Mouse (Mus musculus): ENCODE measurements around the gene Qrfpr. TPM values are rescaled to one million over a fixed set of nuclear protein-coding genes. Genes with fewer than 3 reads are reported as not detected.

Qrfpr gene
- total RNA-seq (2017): not detected in 3 replicates

DNA sequence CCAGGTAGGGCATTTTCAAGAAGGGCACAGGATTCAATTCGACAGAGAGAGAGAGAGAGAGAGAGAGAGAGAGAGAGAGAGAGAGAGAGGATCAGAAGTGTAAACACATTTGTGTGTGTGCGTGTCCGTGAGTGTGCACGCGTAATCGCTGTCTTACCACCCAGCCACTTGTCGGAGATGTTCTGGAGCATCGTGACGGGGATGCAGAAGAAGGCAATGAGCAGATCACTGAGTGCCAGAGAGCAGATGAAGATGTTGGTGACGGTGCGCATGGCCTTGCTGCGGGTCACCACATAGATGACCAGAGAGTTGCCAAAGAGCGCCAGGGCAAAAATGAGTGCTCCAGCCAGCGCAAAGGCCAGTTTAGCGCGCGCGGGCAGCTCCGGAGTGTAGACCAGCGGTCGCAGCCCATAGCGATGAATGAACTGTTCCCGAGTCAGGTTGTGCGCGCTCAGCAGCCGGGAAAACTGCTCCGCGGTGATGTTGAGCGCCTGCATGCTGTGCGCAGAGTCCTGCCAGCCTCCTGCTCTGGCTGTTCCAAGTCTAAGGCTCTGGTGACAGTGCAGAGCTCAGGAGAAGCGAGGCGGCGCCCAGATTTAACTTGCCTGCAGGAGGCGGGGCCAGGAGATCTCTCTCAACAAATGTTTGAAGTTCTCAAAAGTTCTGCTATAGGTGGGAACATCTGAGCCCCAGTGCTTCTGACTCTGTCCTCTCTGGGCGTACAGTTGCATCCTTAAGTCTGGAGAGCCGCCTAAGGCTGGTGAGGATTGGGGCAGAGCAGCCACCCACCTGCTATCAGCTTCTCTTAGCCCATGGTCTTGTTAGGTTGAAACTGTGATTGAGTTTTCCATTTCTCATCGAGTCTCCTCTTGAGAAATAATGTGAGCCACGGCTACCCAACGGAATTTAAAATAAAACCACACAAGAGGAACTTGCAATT lies at the start of gene Qrfpr:
Gene Qrfpr, minus strand, starts transcription at position 571 of the 940 bp plus-strand sequence.
- ATAC-seq (replicated peaks; ENCODE audit: insufficient number of reproducible peaks, low FRiP score, low TSS enrichment, poor library complexity, severe bottlenecking): no peak

- ATAC-seq (replicated peaks; ENCODE audit: insufficient number of reproducible peaks, low FRiP score, low TSS enrichment, poor library complexity, severe bottlenecking): no peak
Measured at GRCm38 (mm10) chr3:36263873-36264272, 41.8 kb upstream of the Qrfpr start.

DNA sequence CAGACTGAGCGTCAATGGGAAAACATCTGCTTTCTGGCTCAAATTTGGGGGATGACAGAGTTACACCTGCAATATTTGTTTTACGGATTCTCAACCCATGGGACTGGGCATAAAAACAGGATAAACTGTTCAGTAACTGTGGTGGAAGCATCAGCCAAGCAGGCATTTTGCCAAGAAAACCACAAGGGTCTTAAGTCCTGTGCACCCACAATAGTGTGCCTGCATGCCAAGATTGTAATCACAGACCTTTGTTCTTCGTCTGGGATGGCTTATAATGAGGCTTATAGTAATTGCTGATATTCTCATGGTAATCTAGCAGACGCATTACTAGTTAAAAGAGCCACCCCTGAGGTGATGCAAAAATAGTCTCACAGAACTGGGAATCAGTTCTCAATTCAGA lies 41.2 kb upstream of the Qrfpr start:
- no peak for ATAC-seq (replicated peaks; ENCODE audit: insufficient number of reproducible peaks, low FRiP score, low TSS enrichment, poor library complexity, severe bottlenecking)

- ATAC-seq (replicated peaks; ENCODE audit: insufficient number of reproducible peaks, low FRiP score, low TSS enrichment, poor library complexity, severe bottlenecking): no peak
Measured at GRCm38 (mm10) chr3:36250585-36250984, 28.5 kb upstream of the Qrfpr start.

DNA sequence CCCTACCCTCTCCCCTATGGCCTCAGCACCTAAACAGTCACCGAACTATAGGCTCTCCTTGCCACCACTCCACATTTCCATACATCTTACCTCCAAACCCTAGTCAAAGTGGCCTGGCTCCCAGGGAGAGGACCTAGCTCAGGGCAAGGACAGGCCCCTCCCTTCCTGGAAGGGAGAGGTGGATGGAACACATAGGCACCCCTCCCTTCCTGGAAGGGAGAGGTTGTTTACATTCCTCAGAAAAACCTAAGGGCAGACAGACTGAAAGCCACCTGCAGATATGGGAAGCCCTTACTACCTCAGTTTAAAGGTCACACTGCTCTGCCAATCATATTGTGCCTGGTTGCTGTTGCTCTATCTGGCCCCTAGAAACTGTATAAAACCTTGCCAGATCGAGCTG lies 26.3 kb upstream of the Qrfpr start:
- ATAC-seq (replicated peaks; ENCODE audit: insufficient number of reproducible peaks, low FRiP score, low TSS enrichment, poor library complexity, severe bottlenecking): no peak

DNA sequence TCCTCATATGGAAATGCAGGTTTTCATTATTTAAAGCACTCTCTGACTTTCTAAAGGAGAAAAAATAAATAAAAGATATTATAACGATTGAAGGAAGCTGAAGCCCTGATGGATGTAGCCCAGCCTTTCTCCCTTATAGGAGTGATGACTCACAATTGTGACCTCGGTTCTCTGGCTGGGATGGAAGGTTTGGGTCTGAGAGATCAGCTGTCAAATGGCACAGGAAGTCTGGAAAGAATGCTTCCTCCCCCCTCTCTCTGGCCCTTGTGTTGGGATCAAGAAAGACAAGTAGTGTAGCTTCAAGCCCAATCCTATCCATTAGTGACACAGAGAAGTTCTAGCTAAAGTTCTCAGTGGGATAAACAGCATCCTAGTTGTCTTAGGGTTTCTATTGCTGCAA lies 7.8 kb upstream of the Qrfpr start:
- no peak for ATAC-seq (replicated peaks; ENCODE audit: insufficient number of reproducible peaks, low FRiP score, low TSS enrichment, poor library complexity, severe bottlenecking)

DNA sequence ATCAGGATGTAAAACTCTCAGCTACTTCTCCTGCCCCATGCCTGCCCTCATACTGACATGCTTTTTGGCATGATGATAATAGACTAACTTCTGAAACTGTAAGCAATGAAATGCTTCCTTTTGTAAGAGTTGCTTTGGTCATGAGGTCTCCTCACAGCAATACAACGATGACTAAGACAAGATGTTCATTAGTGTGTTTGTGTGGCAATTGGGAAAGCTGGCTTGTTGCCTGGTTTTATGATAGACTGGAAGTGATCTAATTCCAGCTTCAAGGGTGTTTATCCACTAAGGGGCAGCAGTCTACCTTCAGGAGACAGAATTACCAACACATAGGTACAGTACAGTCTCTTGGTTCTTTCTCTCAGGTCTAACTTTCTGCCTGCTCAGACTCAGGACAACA lies 5.1 kb upstream of the Qrfpr start:
- ATAC-seq (replicated peaks; ENCODE audit: insufficient number of reproducible peaks, low FRiP score, low TSS enrichment, poor library complexity, severe bottlenecking): no peak

- no peak for ATAC-seq (replicated peaks; ENCODE audit: insufficient number of reproducible peaks, low FRiP score, low TSS enrichment, poor library complexity, severe bottlenecking)
Measured at GRCm38 (mm10) chr3:36223361-36223760, 1.2 kb upstream of the Qrfpr start.

GRCm38 (mm10) chr3:36212758-36213157 lies 9.4 kb downstream of the Qrfpr start:
- ATAC-seq (replicated peaks; ENCODE audit: insufficient number of reproducible peaks, low FRiP score, low TSS enrichment, poor library complexity, severe bottlenecking): no peak

- no peak for ATAC-seq (replicated peaks; ENCODE audit: insufficient number of reproducible peaks, low FRiP score, low TSS enrichment, poor library complexity, severe bottlenecking)
Measured at GRCm38 (mm10) chr3:36210939-36211338, 11.2 kb downstream of the Qrfpr start.

DNA sequence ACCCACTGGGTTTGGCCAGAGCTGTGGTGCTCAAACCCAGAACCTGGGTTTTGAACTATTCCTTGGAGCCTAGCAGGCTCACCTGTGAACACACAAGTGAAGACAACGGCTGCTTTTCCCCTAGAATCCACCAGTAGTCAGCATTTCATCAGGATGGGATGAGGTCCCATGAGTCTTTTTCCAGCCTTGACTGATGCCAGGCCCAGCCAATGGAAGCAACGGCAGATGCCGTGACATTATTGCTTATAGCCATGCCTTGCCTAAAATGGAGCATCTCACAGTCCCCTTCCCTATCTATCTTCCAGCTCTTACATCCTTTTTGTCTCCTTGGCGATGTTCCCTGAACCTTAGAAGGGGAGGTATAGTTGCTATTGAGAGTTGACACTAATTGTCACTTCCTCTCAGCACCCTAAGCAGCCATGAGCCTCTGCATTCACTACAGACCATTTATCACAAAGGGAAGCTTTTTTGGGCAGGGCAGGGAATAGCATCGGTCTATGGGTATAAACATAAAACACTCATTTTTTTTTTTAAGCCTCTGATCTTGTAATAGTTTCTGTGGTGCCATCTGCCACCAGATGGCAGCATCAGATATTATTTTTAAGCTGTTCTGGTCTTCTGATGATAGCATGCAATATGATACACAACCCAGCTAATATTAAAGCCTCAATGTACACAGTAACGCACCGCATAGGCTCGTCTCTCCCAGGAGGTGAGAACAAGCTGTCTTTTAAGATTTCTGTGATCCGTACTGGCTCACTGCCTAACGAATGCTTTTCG lies 12.1 kb downstream of the Qrfpr start:
- ATAC-seq (replicated peaks; ENCODE audit: insufficient number of reproducible peaks, low FRiP score, low TSS enrichment, poor library complexity, severe bottlenecking): no peak

GRCm38 (mm10) chr3:36207520-36208264 lies 14.4 kb downstream of the Qrfpr start:
- ATAC-seq (replicated peaks; ENCODE audit: insufficient number of reproducible peaks, low FRiP score, low TSS enrichment, poor library complexity, severe bottlenecking): no peak

GRCm38 (mm10) chr3:36202932-36203331 lies 19.2 kb downstream of the Qrfpr start:
- ATAC-seq (replicated peaks; ENCODE audit: insufficient number of reproducible peaks, low FRiP score, low TSS enrichment, poor library complexity, severe bottlenecking): no peak

- no peak for ATAC-seq (replicated peaks; ENCODE audit: insufficient number of reproducible peaks, low FRiP score, low TSS enrichment, poor library complexity, severe bottlenecking)
Measured at GRCm38 (mm10) chr3:36201098-36201497, 21.0 kb downstream of the Qrfpr start.

- ATAC-seq (replicated peaks; ENCODE audit: insufficient number of reproducible peaks, low FRiP score, low TSS enrichment, poor library complexity, severe bottlenecking): no peak
Measured at GRCm38 (mm10) chr3:36189243-36189642, 32.9 kb downstream of the Qrfpr start.

DNA sequence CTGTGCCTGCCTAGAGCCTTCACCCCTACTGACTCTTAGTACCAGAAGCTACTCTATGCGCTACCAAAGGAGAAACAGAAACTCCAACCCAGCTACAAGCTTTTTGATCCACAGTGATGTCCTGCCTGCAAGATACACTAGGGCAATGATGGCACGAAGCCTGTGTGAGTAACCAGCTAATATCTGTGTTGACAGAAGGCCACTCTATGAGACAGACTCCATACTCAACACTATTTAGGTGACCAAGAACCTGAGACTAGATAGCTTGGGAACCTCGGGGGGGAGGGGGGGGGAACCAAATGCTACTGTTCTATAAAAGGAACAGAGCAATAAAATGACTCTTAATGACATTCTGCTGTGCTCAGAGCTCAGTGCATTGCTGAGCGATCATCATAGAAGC lies 35.6 kb downstream of the Qrfpr start:
- no peak for ATAC-seq (replicated peaks; ENCODE audit: insufficient number of reproducible peaks, low FRiP score, low TSS enrichment, poor library complexity, severe bottlenecking)

DNA sequence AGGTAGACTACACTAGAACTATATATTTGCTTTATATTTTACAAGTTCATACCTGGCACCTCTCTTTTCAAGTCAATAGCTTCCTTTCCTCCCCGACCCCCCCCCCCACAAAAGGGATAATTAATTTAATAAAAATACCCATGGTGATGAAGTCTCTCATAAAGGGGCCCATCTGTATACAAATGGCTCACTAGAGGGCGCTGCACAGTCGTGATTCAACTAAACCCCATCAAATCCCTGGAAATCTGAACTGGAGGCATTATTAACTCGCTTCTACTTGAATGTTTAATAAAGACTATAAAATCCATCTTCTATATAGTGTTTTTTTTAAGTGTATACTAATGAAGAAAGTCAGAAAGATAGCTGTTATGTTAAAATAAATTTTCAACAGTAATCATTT lies 40.6 kb downstream of the Qrfpr start:
- no peak for ATAC-seq (replicated peaks; ENCODE audit: insufficient number of reproducible peaks, low FRiP score, low TSS enrichment, poor library complexity, severe bottlenecking)

DNA sequence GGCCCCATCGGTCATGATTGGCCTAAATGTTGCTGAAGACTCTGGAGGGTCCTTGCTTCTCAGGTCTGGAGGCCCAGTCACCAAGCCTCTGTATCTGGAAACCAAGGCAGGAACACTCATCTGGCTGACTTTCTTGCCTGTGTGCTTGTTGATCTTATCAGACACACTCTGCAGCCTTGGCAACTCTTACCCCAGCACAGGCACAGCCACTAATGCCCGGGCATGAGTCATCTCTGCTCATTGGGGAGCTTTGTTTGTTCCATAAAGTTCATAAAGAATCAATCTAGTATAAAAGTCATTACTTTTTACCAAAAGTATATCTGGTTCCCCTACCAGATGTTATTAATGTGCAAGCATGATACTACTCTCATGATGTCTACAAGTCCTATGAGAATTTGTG lies 48.4 kb downstream of the Qrfpr start:
- no peak for ATAC-seq (replicated peaks; ENCODE audit: insufficient number of reproducible peaks, low FRiP score, low TSS enrichment, poor library complexity, severe bottlenecking)

DNA sequence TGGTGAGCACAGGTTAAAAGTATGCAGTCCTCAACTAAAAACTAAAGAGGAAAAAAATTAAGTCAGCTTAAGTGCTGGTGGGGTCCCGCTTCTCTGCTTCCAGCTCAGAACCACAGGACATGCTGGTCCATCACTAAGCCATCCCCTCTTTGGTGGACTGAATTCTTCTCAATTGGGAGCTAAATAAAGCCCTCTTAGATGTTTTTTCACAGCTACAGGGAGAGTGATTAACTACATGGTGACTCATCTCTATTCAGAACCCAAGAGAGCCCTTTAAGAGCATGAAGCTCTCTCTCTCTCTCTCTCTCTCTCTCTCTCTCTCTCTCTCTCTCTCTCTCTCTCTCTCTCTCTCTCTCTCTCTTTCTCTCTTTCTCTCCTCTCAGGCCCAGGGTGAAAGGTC lies 50.8 kb downstream of the Qrfpr start:
- ATAC-seq (replicated peaks; ENCODE audit: insufficient number of reproducible peaks, low FRiP score, low TSS enrichment, poor library complexity, severe bottlenecking): no peak
